Mouse (Mus musculus) embryonic facial prominence, embryonic 14.5 days (tissue): ENCODE measurements around the gene Ctf2. TPM values are rescaled to one million over a fixed set of nuclear protein-coding genes. Genes with fewer than 3 reads are reported as not detected.

Source experiments
- ATAC-seq: fragments of 200-750 bp; cut with Nextera tagmentation; 2 replicates; pipeline ENCODE4 v1.8.0; 2017; ENCODE audit warnings: low read depth, moderate number of reproducible peaks, moderate TSS enrichment
- DNase-seq: peaks from one replicate; pipeline ENCODE4 v3.0.0-alpha.2; 2015; ENCODE audit warnings: low spot score
- H3K27ac ChIP-seq: fragments of 300-500 bp; sonication (generic); replicated peaks from 2 replicates; pipeline ENCODE4 v1.5.1; 2014; ENCODE audit warnings: low read depth, mild to moderate bottlenecking, low read length, moderate library complexity
- H3K27me3 ChIP-seq: fragments of 300-500 bp; sonication (generic); replicated peaks from 2 replicates; pipeline ENCODE4 v1.6.1; 2014; ENCODE audit warnings: low read length; ENCODE audit not compliant: control insufficient read depth, insufficient read depth
- H3K36me3 ChIP-seq: fragments of 300-500 bp; sonication (generic); 2 replicates; pipeline ENCODE4 v1.6.1; 2014; ENCODE audit warnings: low read length, mixed read lengths; ENCODE audit not compliant: control insufficient read depth, insufficient read depth
- H3K4me1 ChIP-seq: fragments of 300-500 bp; sonication (generic); 2 replicates; pipeline ENCODE4 v1.6.1; 2014; ENCODE audit warnings: antibody characterized with exemption, low read length; ENCODE audit not compliant: control insufficient read depth, insufficient read depth
- H3K4me2 ChIP-seq: fragments of 300-500 bp; sonication (generic); 2 replicates; pipeline ENCODE4 v1.6.1; 2014; ENCODE audit warnings: low read depth, mild to moderate bottlenecking, low read length, moderate library complexity, mixed read lengths
- H3K4me3 ChIP-seq: fragments of 300-500 bp; sonication (generic); 2 replicates; pipeline ENCODE4 v1.5.1; 2014; ENCODE audit warnings: low read depth, mild to moderate bottlenecking, low read length
- H3K9ac ChIP-seq: fragments of 300-500 bp; sonication (generic); 2 replicates; pipeline ENCODE4 v1.6.1; 2014; ENCODE audit warnings: low read depth, mild to moderate bottlenecking, low read length, moderate library complexity, mixed read lengths
- H3K9me3 ChIP-seq: fragments of 300-500 bp; sonication (generic); 2 replicates; pipeline ENCODE4 v1.6.1; 2016; ENCODE audit warnings: low read length; ENCODE audit not compliant: control insufficient read depth
- WGBS: fragments of 180-500 bp; shearing (Covaris S2); extraction: QIAGEN DNeasy Blood & Tissue Kit; methylation state at CpG from one replicate; pipeline ENCODE4 v1.1.7; 2014; 5-methylcytosine and 5-hydroxymethylcytosine counted together
- microRNA counts: library from miRNA; unstranded; fragments of <30 nt; microRNA quantifications from one replicate; lab custom pipeline; 2017
- microRNA-seq: library from miRNA; unstranded; fragments of <30 nt; microRNA quantifications from one replicate; pipeline ENCODE4, GENCODE M21; 2016; ENCODE audit warnings: borderline number of aligned reads
- polyA plus RNA-seq: library from polyadenylated mRNA; unstranded; fragments of >200 nt; fragmentation: Nextera tagmentation; extraction: Ambion mirVana; gene quantifications from 2 replicates; pipeline ENCODE4 v1.2.1, GENCODE M21; 2014

Gene Ctf2
- polyA plus RNA-seq, 1 experiment from 2014 or later = 0.35 TPM

- 0 out of 2 replicates have a peak, but pooled peaks cover 17% of the 10 kb centered on the region for H3K36me3 ChIP-seq
- ATAC-seq = no peak
- no peaks in the 10 kb centered on the region for H3K27me3 ChIP-seq
- no peak overlapping the region for H3K4me3 ChIP-seq
- no peaks in the 10 kb centered on the region for H3K4me1 ChIP-seq
- H3K27ac ChIP-seq = no peak overlapping the region
- no peak for DNase-seq
- 71% methylated on average over 6 of the region's 6 CpGs for WGBS
- no peak overlapping the region for H3K4me2 ChIP-seq
- no peaks in the 10 kb centered on the region for H3K9me3 ChIP-seq
- no peak overlapping the region for H3K9ac ChIP-seq
These were observed 54.9 kb downstream of the Ctf2 start for GRCm38 (mm10) chr7:127677077-127677476.

DNA sequence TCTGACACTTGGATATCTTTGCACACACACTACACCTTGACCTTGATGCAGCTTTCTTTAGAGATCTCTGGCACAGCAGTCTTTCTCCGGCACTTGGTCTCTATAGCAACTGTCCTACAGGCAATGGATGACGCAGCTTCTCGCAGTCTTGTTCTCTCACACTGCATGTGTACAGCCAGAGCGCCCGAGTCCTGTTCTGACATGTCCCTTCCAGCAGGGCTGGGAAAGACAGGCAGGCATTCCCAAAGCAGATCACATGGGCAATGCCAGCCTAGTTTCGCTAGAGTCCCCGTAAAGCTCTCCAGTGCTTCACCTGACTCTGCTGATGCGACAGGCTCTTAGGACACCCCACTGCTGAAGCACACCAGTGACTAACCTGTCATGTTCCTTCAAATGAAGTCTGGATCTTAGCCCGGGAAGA, 56.6 kb downstream of the Ctf2 start:
- no peaks in the 10 kb centered on the region for H3K4me1 ChIP-seq
- no peak overlapping the region for H3K4me3 ChIP-seq
- H3K27me3 ChIP-seq = no peaks in the 10 kb centered on the region
- WGBS = 74% methylated on average over 9 of the region's 9 CpGs
- no peaks in the 10 kb centered on the region for H3K9me3 ChIP-seq
- ATAC-seq (peak; percentile 79), DNase-seq (peak; percentile 74)
- no peak overlapping the region for H3K9ac ChIP-seq
- H3K4me2 ChIP-seq = no peak overlapping the region
- H3K27ac ChIP-seq = 0 out of 2 replicates have a peak overlapping the region, but pooled peaks have one; percentile 53
- H3K36me3 ChIP-seq = 0 out of 2 replicates have a peak, but pooled peaks cover 22% of the 10 kb centered on the region

DNA sequence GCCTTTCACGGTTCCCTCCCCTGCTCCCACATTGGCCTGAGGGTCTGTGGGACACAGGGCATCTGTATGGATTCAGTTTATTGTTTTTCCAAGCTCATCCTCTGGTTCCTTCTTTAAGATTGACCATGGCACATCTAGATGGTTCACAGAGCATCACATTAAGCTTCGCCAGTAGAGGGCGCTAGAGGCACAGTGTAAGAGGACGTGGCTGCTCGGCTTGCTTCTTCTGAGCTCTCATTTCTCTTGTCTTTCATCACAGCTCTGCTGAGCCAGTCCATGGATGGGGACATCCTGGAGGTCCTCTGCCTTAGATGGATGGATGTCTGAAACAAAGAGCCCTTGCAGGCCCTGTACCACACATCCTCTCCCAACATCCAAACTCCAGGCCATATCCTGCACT, 57.0 kb downstream of the Ctf2 start:
- no peak overlapping the region for H3K9ac ChIP-seq
- H3K9me3 ChIP-seq = no peaks in the 10 kb centered on the region
- H3K4me3 ChIP-seq = no peak overlapping the region
- no peak overlapping the region for H3K4me2 ChIP-seq
- ATAC-seq = peak; percentile 85
- H3K27ac ChIP-seq = 0 out of 2 replicates have a peak overlapping the region, but pooled peaks have one; percentile 53
- peak; percentile 94 for DNase-seq
- WGBS = 2% methylated on average over 5 of the region's 5 CpGs
- no peaks in the 10 kb centered on the region for H3K27me3 ChIP-seq
- H3K4me1 ChIP-seq = no peaks in the 10 kb centered on the region
- H3K36me3 ChIP-seq = 0 out of 2 replicates have a peak, but pooled peaks cover 22% of the 10 kb centered on the region

DNA sequence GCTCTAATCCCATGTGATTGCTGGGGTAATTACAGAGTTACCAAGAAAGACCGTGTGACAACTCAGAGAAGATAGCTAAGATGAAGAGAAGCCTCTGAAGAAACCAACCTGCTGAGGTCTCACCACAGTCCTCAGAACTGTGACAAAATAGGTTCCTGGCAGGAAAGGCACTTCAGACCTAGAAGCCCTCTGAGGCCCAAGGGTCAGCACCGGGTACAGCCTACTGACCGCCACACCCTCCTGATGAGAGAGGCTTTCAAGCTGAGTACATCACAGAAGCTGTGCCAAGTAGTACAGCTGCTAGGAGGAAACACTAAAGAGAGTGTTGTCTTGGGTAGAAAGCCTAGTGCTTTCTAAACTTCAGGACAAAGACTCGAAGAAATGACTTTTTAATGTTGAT, 59.2 kb downstream of the Ctf2 start:
- Histone ChIP-seq H3K27me3 (no peaks in the 10 kb centered on the region), H3K4me2 (no peak overlapping the region), H3K9ac (no peak overlapping the region), H3K9me3 (no peaks in the 10 kb centered on the region), H3K4me3 (no peak overlapping the region), H3K4me1 (no peaks in the 10 kb centered on the region), H3K36me3 (peaks cover 28% of the 10 kb centered on the region; the same call in 1 of the 2 replicates), H3K27ac (no peak overlapping the region)
- ATAC-seq = no peak
- no peak for DNase-seq
- 68% methylated on average over 4 of the region's 4 CpGs for whole genome bisulfite sequencing

GRCm38 (mm10) chr7:127671880-127672774, 59.8 kb downstream of the Ctf2 start:
- DNase-seq (no peak), ATAC-seq (no peak)
- H3K27me3 ChIP-seq = no peaks in the 10 kb centered on the region
- H3K4me1 ChIP-seq = no peaks in the 10 kb centered on the region
- H3K36me3 ChIP-seq = peaks cover 27% of the 10 kb centered on the region; the same call in 1 of the 2 replicates
- H3K9me3 ChIP-seq = no peaks in the 10 kb centered on the region
- no peak overlapping the region for H3K27ac ChIP-seq
- H3K9ac ChIP-seq = no peak overlapping the region
- no peak overlapping the region for H3K4me3 ChIP-seq
- 67% methylated on average over 11 of the region's 11 CpGs for WGBS
- H3K4me2 ChIP-seq = no peak overlapping the region

MicroRNAs encoded within 50 kb of the gene (microRNA counts, 519-probe panel; counts per million panel counts)
- microRNA mmu-miR-762 (lab: Ali Mortazavi, UCI) = 2,158 counts per million, percentile 27 among the panel's probes with 10 or more counts

Small RNA genes lying within 50 kb of the gene (microRNA-seq; reads per million reads assigned to microRNA genes)
- not detected for gene Mir762

Other genes starting within 250 kb of the Ctf2 start
- gene Srcap, start 220.2 kb downstream of the Ctf2 start, polyA plus RNA-seq = 41.5 and 42.0 TPM in 2 replicates
- 12.2 and 13.2 TPM in 2 replicates for gene Gm42715, start 212.6 kb downstream of the Ctf2 start, polyA plus RNA-seq
- 4.1 and 5.3 TPM in 2 replicates for gene Tmem265, start 170.8 kb downstream of the Ctf2 start, polyA plus RNA-seq
- gene Phkg2, start 158.8 kb downstream of the Ctf2 start, polyA plus RNA-seq = 35.2 TPM in 2 replicates
- 9.9 and 10.4 TPM in 2 replicates for gene Ccdc189, start 143.6 kb downstream of the Ctf2 start, polyA plus RNA-seq
- gene Rnf40, start 143.4 kb downstream of the Ctf2 start, polyA plus RNA-seq = 35.9 and 47.7 TPM in 2 replicates
- gene Zfp629, start 116.4 kb downstream of the Ctf2 start, polyA plus RNA-seq = 13.0 and 17.9 TPM in 2 replicates
- gene Bcl7c, start 23.2 kb downstream of the Ctf2 start, polyA plus RNA-seq = 84.2 and 86.6 TPM in 2 replicates
- 20.9 and 23.8 TPM in 2 replicates for gene Ctf1, start 19.4 kb downstream of the Ctf2 start, polyA plus RNA-seq
- gene Fbxl19, start 12.4 kb upstream of the Ctf2 start, polyA plus RNA-seq = 3.0 and 3.8 TPM in 2 replicates
- 10.4 and 11.9 TPM in 2 replicates for gene Orai3, start 37.6 kb upstream of the Ctf2 start, polyA plus RNA-seq
- gene Setd1a, start 44.5 kb upstream of the Ctf2 start, polyA plus RNA-seq = 23.0 and 24.1 TPM in 2 replicates
- gene Gm49388, start 53.4 kb upstream of the Ctf2 start, polyA plus RNA-seq = 0.43 TPM in 1 of 2 replicates, not detected in the other
- gene Hsd3b7, start 68.4 kb upstream of the Ctf2 start, polyA plus RNA-seq = 22.2 and 23.5 TPM in 2 replicates
- 28.0 and 38.1 TPM in 2 replicates for gene Stx4a, start 92.1 kb upstream of the Ctf2 start, polyA plus RNA-seq
- 3.4 and 5.2 TPM in 2 replicates for gene Stx1b, start 92.4 kb upstream of the Ctf2 start, polyA plus RNA-seq
- 13.3 and 14.0 TPM in 2 replicates for gene Zfp646, start 144.1 kb upstream of the Ctf2 start, polyA plus RNA-seq
- gene Zfp668, start 144.7 kb upstream of the Ctf2 start, polyA plus RNA-seq = 11.2 and 14.7 TPM in 2 replicates
- gene Prss53, start 158.8 kb upstream of the Ctf2 start, polyA plus RNA-seq = 1.8 and 2.4 TPM in 2 replicates
- gene Gm21974, start 163.3 kb upstream of the Ctf2 start, polyA plus RNA-seq = not detected in 2 replicates
- gene Vkorc1, start 163.5 kb upstream of the Ctf2 start, polyA plus RNA-seq = 286 and 318 TPM in 2 replicates
- gene Bckdk, start 171.9 kb upstream of the Ctf2 start, polyA plus RNA-seq = 121 and 125 TPM in 2 replicates
- gene Kat8, start 180.3 kb upstream of the Ctf2 start, polyA plus RNA-seq = 31.7 and 35.5 TPM in 2 replicates
- gene Prss8, start 197.9 kb upstream of the Ctf2 start, polyA plus RNA-seq = 11.1 and 11.3 TPM in 2 replicates
- 10.6 and 11.1 TPM in 2 replicates for gene Prss36, start 214.6 kb upstream of the Ctf2 start, polyA plus RNA-seq
- gene Fus, start 235.3 kb upstream of the Ctf2 start, polyA plus RNA-seq = 46.3 and 58.2 TPM in 2 replicates